Mouse (Mus musculus): ENCODE measurements around the gene Stim1. TPM values are rescaled to one million over a fixed set of nuclear protein-coding genes. Genes with fewer than 3 reads are reported as not detected.
"Not testable (repeated sequence)": the region's sequence is repeated elsewhere in the genome, so short reads cannot be mapped to it uniquely, and the experiment has no call there.

Gene Stim1
- polyA plus RNA-seq, 1 experiment from 2014 or later, result 11.1 TPM

DNA sequence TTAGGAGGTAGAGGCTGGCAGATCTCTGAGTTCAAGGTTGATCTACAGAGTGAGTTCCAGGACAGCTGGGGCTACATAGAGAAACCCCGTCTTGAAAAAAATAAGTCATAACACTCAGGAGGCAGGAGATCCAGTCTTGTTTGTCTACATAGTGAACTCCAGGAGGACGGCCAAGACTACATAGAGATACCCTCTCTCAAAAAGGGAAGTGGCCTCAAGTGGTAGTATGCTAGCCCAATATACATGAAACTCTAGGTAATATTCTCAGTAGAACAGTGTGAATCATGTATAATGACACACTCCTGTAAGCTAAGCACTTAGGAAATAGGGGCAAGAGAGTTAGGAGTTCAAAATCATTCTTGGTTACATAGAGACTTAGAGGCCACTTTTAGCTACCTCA, 126.3 kb downstream of the Stim1 start:
- no peak overlapping the region for H3K27ac ChIP-seq (replicated peaks)
- no peak for ATAC-seq (replicated peaks)
- H3K9me3 ChIP-seq, result no peaks in the 10 kb centered on the region
- no peak overlapping the region for H3K4me2 ChIP-seq (replicated peaks)
- H3K36me3 ChIP-seq, result no peaks in the 10 kb centered on the region
- H3K9ac ChIP-seq (replicated peaks), result no peak overlapping the region
- no peak overlapping the region for H3K4me3 ChIP-seq
- no peaks in the 10 kb centered on the region for H3K27me3 ChIP-seq
- WGBS, result 95% methylated on average over 2 of the region's 2 CpGs
- 0 out of 2 replicates have a peak, but pooled peaks cover 3% of the 10 kb centered on the region for H3K4me1 ChIP-seq

DNA sequence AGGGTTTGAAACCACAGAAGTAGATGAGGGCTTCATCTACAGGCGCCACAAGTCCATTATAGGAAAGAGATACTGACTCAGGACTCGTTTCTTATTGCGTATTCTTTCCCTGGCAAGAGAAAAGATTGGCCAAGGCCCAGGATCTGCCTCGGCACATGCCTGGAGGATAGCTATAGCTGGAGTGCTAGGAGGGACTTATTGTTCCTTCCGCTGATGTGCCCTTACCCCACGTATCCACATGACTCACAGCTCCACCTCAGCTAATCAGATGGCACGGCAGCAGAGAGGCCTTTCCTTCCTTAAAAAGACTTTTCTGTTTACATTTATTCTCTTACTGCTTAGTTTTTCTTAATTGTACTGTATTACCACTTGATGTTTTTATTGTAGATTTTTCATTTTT, 128.3 kb downstream of the Stim1 start:
- ATAC-seq (replicated peaks), result no peak
- no peaks in the 10 kb centered on the region for H3K9me3 ChIP-seq
- 0 out of 2 replicates have a peak, but pooled peaks cover 3% of the 10 kb centered on the region for H3K4me1 ChIP-seq
- no peak overlapping the region for H3K4me3 ChIP-seq
- no peak overlapping the region for H3K27ac ChIP-seq (replicated peaks)
- no peaks in the 10 kb centered on the region for H3K27me3 ChIP-seq
- WGBS, result 63% methylated on average over 7 of the region's 7 CpGs
- no peak overlapping the region for H3K4me2 ChIP-seq (replicated peaks)
- no peak overlapping the region for H3K9ac ChIP-seq (replicated peaks)
- no peaks in the 10 kb centered on the region for H3K36me3 ChIP-seq

DNA sequence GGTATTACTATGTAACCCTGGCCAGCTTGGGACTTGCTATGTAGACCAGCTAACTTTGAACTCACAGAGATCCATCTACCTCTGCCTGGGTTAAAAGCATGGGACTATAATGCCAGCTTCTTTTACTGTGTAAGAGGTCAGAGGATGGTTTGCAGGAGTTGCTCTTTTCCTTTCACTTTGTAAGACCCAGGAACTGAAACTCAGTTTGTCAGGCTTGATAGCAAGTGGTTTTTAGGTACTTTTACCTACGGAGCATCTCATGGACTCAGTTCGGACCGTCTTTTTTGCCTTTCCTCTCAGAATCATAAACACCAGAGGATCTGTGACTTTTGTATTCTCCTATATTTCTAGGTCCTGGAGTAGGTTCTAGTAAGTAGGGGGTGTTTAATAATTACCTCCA, 128.7 kb downstream of the Stim1 start:
- Histone ChIP-seq H3K9me3 (no peaks in the 10 kb centered on the region), H3K4me2 (replicated peaks) (no peak overlapping the region), H3K4me3 (no peak overlapping the region), H3K9ac (replicated peaks) (no peak overlapping the region), H3K36me3 (no peaks in the 10 kb centered on the region), H3K27me3 (no peaks in the 10 kb centered on the region), H3K4me1 (0 out of 2 replicates have a peak, but pooled peaks cover 3% of the 10 kb centered on the region), H3K27ac (replicated peaks) (no peak overlapping the region)
- WGBS, result 97% methylated on average over 3 of the region's 3 CpGs
- ATAC-seq (replicated peaks), result no peak

DNA sequence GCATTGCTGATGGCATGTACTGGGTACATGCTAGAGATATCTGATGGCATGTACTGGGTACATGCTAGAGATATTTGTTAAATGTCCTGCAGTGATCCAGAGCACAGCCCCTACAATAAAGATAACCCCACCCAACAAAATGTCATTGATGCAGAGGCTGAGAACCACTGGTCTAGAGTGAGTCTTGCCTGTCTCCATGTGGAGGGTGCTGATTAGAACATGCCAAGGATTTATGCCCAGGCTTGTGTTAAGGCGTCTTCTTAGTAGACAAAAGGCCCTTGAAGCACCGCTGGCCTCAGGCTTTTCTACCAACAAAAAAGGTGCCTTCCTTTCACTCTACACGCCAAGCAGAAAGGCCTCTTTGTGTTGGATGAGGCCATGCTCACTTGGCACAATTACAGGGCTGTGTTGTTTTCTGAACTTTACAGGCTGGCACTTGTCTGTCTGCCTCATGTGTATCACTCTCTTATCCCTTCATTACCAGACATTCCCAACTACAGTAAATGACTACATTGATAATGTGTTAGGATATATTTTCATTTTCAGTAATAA, 131.7 kb downstream of the Stim1 start:
- Histone ChIP-seq H3K4me3 (no peak overlapping the region), H3K4me2 (replicated peaks) (no peak overlapping the region), H3K36me3 (no peaks in the 10 kb centered on the region), H3K27ac (replicated peaks) (no peak overlapping the region), H3K9ac (replicated peaks) (no peak overlapping the region), H3K4me1 (0 out of 2 replicates have a peak, but pooled peaks cover 3% of the 10 kb centered on the region), H3K27me3 (no peaks in the 10 kb centered on the region), H3K9me3 (no peaks in the 10 kb centered on the region)
- no peak for ATAC-seq (replicated peaks)
- WGBS, result 11% methylated on average over 3 of the region's 3 CpGs

DNA sequence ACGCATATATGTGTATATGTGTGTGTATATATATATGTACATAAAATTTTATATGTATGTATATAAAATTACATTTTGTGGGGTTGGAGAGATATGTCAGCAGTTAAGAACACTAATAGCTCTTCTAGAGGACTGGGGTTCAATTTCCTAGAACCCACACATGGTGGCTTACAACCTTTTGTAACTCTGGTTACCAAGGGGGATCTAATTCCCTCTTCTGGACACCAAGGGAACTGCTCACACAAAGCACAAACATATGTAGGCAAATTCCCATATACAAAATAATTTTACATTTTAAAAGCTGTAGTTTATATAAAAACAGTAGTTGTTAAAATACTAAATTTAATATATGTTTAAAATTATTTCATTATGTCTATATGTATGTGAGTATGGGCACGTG, 136.5 kb downstream of the Stim1 start:
- 0 out of 2 replicates have a peak, but pooled peaks cover 3% of the 10 kb centered on the region for H3K4me1 ChIP-seq
- no peak overlapping the region for H3K4me2 ChIP-seq (replicated peaks)
- H3K27ac ChIP-seq (replicated peaks), result no peak overlapping the region
- H3K36me3 ChIP-seq, result no peaks in the 10 kb centered on the region
- 95% methylated on average over 2 of the region's 2 CpGs for WGBS
- H3K9me3 ChIP-seq, result no peaks in the 10 kb centered on the region
- no peak overlapping the region for H3K9ac ChIP-seq (replicated peaks)
- no peaks in the 10 kb centered on the region for H3K27me3 ChIP-seq
- no peak for ATAC-seq (replicated peaks)
- H3K4me3 ChIP-seq, result no peak overlapping the region

DNA sequence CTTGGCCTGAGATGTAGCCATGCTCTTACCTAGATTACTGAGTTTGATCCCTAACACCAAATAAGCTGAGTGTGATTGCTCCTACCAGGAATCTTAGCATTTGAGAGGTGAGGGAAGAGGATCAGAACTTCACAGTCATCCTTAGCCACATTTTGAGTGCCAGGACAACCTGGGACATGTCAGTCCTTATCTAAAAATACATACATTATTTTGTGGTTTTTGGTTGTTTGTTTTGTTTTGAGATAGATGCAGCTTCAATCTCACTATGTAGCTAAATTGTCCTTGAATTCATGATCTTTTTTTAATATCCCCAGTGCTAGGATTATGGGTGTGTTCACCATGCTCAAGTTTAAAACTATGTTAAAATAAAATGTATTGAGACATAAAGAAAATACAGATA, 139.8 kb downstream of the Stim1 start:
- Histone ChIP-seq H3K4me3 (no peak overlapping the region), H3K36me3 (no peaks in the 10 kb centered on the region), H3K27me3 (no peaks in the 10 kb centered on the region), H3K27ac (replicated peaks) (no peak overlapping the region), H3K4me2 (replicated peaks) (no peak overlapping the region), H3K9me3 (no peaks in the 10 kb centered on the region), H3K9ac (replicated peaks) (no peak overlapping the region), H3K4me1 (no peaks in the 10 kb centered on the region)
- ATAC-seq (replicated peaks), result no peak

DNA sequence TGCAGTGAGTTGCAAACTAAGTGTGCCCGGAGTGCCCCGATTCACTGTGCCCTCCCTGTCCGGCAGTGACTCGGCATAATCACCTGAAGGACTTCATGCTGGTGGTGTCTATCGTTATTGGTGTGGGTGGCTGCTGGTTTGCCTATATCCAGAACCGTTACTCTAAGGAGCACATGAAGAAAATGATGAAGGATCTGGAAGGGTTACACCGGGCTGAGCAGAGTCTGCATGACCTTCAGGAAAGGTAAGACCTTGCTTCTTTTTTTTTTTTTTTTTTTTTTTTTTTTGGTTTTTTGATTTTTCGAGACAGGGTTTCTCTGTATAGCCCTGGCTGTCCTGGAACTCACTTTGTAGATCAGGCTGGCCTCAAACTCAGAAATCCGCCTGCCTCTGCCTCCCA, 147.7 kb downstream of the Stim1 start:
- H3K9ac ChIP-seq (replicated peaks); H3K9me3 ChIP-seq; H3K4me2 ChIP-seq (replicated peaks); H3K27me3 ChIP-seq; H3K4me1 ChIP-seq; H3K27ac ChIP-seq (replicated peaks); H3K4me3 ChIP-seq; ATAC-seq (replicated peaks); H3K36me3 ChIP-seq: not testable (repeated sequence)
- WGBS, result 98% methylated on average over 9 of the region's 9 CpGs

DNA sequence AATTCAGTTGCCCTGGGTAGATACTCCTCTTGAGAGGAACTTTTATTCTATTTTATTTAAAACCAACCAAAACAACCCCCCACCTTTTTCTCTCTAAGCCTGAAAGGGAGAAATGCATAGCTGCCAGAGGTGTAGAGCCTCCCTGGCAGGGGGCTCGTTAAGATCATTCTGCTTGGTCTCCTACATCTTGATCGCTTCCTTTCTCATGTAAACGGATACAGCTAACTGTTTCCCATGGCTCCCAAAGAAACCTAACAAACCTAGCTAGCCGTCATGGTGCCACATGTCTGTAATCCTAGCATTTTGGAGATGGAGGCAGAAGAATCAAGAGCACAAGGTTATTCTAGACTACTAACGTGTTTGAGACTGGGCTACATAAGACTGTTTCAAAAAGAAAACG, 148.2 kb downstream of the Stim1 start:
- Histone ChIP-seq H3K36me3 (no peaks in the 10 kb centered on the region), H3K9ac (replicated peaks) (no peak overlapping the region), H3K27me3 (no peaks in the 10 kb centered on the region), H3K4me1 (no peaks in the 10 kb centered on the region), H3K4me3 (no peak overlapping the region), H3K27ac (replicated peaks) (no peak overlapping the region), H3K9me3 (no peaks in the 10 kb centered on the region), H3K4me2 (replicated peaks) (no peak overlapping the region)
- 29% methylated on average over 6 of the region's 6 CpGs for WGBS
- ATAC-seq (replicated peaks), result no peak

DNA sequence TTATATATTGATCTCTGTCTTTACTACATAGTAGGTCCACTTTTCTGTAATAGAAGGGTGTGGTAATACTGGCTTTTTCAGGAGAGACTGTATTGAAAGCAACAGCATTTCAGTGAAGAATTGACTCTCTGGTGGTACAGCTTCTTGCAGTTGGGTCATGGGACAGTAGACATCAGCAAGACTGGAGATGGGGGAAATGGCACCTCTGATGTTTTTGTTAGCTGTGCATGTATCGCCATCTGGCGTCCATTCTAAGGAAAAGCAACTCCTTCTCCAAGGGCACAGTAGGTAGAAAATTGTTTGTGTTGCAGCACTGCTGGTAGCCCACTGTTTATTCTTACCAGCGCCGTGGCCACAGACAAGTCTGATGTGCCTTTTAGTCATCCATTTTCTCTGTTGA, 149.8 kb downstream of the Stim1 start:
- H3K9ac ChIP-seq (replicated peaks), result no peak overlapping the region
- H3K4me2 ChIP-seq (replicated peaks), result no peak overlapping the region
- no peak overlapping the region for H3K27ac ChIP-seq (replicated peaks)
- H3K9me3 ChIP-seq, result no peaks in the 10 kb centered on the region
- no peaks in the 10 kb centered on the region for H3K36me3 ChIP-seq
- H3K4me1 ChIP-seq, result no peaks in the 10 kb centered on the region
- H3K27me3 ChIP-seq, result no peaks in the 10 kb centered on the region
- H3K4me3 ChIP-seq, result no peak overlapping the region
- WGBS, result 6% methylated on average over 4 of the region's 4 CpGs
- ATAC-seq (replicated peaks), result peak; percentile 79

DNA sequence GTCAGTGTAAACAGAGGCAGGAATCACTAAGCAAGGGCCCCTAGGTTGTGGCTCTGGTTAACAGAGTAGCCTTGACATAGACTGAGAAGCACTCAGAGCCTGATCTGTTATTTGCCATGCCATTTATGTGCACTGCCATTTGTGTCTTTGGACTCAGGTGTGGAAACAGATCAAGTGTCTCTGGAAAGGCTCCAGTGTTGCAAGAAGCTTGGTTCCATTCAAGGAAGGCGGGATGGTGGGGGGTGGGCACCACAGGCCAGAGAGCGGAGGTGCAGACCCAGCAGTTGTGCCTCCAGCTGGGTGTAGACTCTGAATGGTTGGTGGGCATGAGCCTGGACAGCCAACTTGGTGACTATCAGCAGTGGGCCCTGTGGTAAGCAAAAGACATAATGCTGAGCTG, 154.4 kb downstream of the Stim1 start:
- WGBS, result 92% methylated on average over 2 of the region's 2 CpGs

DNA sequence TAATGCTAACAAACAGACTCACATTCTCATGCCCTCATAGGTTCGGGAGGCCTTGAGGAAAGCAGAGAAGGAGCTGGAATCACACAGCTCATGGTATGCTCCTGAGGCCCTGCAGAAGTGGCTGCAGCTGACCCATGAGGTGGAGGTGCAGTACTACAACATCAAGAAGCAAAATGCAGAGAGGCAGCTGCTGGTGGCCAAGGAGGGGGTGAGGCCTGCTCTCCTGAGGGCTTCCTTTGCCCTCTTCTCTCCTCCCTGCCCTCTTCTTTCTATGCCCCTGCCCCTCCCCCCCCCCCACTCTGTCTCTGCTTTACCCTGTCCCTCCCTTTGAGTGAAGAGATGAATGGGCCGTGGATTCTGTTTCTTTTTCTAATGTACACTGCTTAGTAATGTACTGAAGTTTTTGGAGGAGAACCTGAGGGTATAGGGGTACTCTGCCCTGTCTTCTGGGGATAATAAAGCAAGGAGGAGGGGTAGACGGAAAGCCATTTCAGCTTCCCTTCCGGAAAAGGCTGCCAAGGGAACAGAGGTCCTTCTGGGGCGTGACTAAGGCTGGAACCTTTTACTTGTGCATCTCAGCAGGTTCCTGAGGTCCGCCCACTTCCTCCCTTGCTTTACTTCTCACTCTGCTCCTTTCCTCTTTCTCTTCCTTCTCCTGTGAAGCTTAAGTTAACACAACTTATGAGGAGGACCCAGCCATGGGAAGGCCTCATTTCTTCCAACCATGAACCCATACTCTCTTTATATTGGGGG, 158.5 kb downstream of the Stim1 start:
- Histone ChIP-seq H3K27me3 (no peaks in the 10 kb centered on the region), H3K4me1 (no peaks in the 10 kb centered on the region), H3K36me3 (no peaks in the 10 kb centered on the region), H3K4me2 (replicated peaks) (no peak overlapping the region), H3K27ac (replicated peaks) (no peak overlapping the region), H3K9ac (replicated peaks) (no peak overlapping the region), H3K4me3 (no peak overlapping the region), H3K9me3 (no peaks in the 10 kb centered on the region)
- no peak for ATAC-seq (replicated peaks)
- 52% methylated on average over 6 of the region's 6 CpGs for WGBS

More for the DNA sequence above, 154.4 kb downstream of the Stim1 start:
- Histone ChIP-seq H3K4me3 (no peak overlapping the region), H3K27ac (replicated peaks) (no peak overlapping the region), H3K27me3 (no peaks in the 10 kb centered on the region), H3K9ac (replicated peaks) (no peak overlapping the region), H3K4me1 (no peaks in the 10 kb centered on the region), H3K4me2 (replicated peaks) (no peak overlapping the region), H3K36me3 (no peaks in the 10 kb centered on the region), H3K9me3 (no peaks in the 10 kb centered on the region)
- ATAC-seq (replicated peaks), result no peak

DNA sequence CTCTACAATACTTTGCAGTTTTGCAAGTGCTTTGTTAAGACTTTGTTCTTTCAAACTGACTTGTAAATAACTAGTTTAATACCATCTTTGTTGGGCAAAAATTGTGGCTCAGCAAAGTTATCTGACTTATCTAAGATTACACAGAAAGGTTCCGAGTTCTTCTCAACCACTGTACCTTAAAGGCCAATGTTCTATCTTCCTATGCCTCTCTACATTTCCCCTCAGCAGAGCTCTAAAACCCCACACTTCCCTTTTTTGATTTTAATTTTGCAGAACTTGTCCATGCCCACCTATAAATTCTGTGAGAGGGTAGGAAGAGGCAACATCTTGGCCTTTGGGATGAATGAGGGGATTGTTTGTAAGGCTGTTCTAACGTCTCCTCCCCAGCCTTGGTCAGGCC, 166.7 kb downstream of the Stim1 start:
- Histone ChIP-seq H3K4me3 (no peak overlapping the region), H3K9me3 (no peaks in the 10 kb centered on the region), H3K4me1 (no peaks in the 10 kb centered on the region), H3K9ac (replicated peaks) (no peak overlapping the region), H3K27ac (replicated peaks) (no peak overlapping the region), H3K4me2 (replicated peaks) (no peak overlapping the region), H3K27me3 (no peaks in the 10 kb centered on the region), H3K36me3 (no peaks in the 10 kb centered on the region)
- no peak for ATAC-seq (replicated peaks)
- WGBS, result 89% methylated on average over 2 of the region's 2 CpGs
